Mouse (Mus musculus) heart, postnatal 0 days (tissue): ENCODE measurements around the gene Camkk2.

Experiments
- CTCF ChIP-seq: IDR thresholded peaks from 2 replicates; pipeline ENCODE4 v1.5.1; 2016; ENCODE audit warnings: antibody characterized with exemption, control low read depth, low read depth
- EP300 ChIP-seq: IDR thresholded peaks from 2 replicates; pipeline ENCODE4 v1.6.1; 2016; ENCODE audit warnings: antibody characterized with exemption, low read depth

GRCm38 (mm10) chr5:122801684-122802083 is 22.5 kb upstream of the Camkk2 start:
- no peak for TF ChIP-seq CTCF
- TF ChIP-seq EP300: no peak
